Mouse (Mus musculus) forebrain, embryonic 13.5 days (tissue): Measurements from ENCODE around the gene Tm4sf5. TPM values are rescaled to one million over a fixed set of nuclear protein-coding genes. Genes with fewer than 3 reads are reported as not detected.

Experiments
- ATAC-seq: fragments of 200-750 bp; cut with Nextera tagmentation; 2 replicates; pipeline ENCODE4 v1.8.0; 2017
- H3K27ac ChIP-seq: fragments of 300-500 bp; sonication (generic); 2 replicates; pipeline ENCODE4 v1.5.1; 2015; ENCODE audit warnings: inconsistent platforms, mild to moderate bottlenecking, moderate library complexity
- H3K27me3 ChIP-seq: fragments of 300-500 bp; sonication (generic); 2 replicates; pipeline ENCODE4 v1.6.1; 2015; ENCODE audit warnings: mild to moderate bottlenecking, inconsistent platforms
- H3K36me3 ChIP-seq: fragments of 300-500 bp; sonication (generic); 2 replicates; pipeline ENCODE4 v1.6.1; 2015; ENCODE audit warnings: mild to moderate bottlenecking, inconsistent platforms; ENCODE audit not compliant: poor library complexity, severe bottlenecking
- H3K4me1 ChIP-seq: fragments of 300-500 bp; sonication (generic); 2 replicates; pipeline ENCODE4 v1.6.1; 2015; ENCODE audit warnings: inconsistent platforms
- H3K4me2 ChIP-seq: fragments of 300-500 bp; sonication (generic); 2 replicates; pipeline ENCODE4 v1.6.1; 2015; ENCODE audit warnings: inconsistent platforms, mild to moderate bottlenecking, moderate library complexity
- H3K4me3 ChIP-seq: fragments of 300-500 bp; sonication (generic); 2 replicates; pipeline ENCODE4 v1.5.1; 2015; ENCODE audit warnings: mild to moderate bottlenecking, inconsistent platforms
- H3K9ac ChIP-seq: fragments of 300-500 bp; sonication (generic); 2 replicates; pipeline ENCODE4 v1.6.1; 2015; ENCODE audit warnings: mild to moderate bottlenecking, inconsistent platforms
- H3K9me3 ChIP-seq: fragments of 300-500 bp; sonication (generic); replicated peaks from 2 replicates; pipeline ENCODE4 v1.6.1; 2016; ENCODE audit warnings: inconsistent platforms
- WGBS: fragments of 180-500 bp; shearing (Covaris S2); methylation state at CpG from one replicate; pipeline ENCODE4 v1.1.7; 2015; 5-methylcytosine and 5-hydroxymethylcytosine counted together
- polyA plus RNA-seq: library from polyadenylated mRNA; unstranded; fragments of >200 nt; fragmentation: Nextera tagmentation; extraction: Ambion mirVana; gene quantifications from 2 replicates; pipeline ENCODE4 v1.2.1, GENCODE M21; 2015

Tm4sf5 gene
- polyA plus RNA-seq, 1 experiment from 2014 or later: 0.17 TPM

GRCm38 (mm10) chr11:70485498-70485897 lies 19.5 kb upstream of the Tm4sf5 start:
- no peak for ATAC-seq

GRCm38 (mm10) chr11:70487816-70488215 lies 17.2 kb upstream of the Tm4sf5 start:
- Histone ChIP-seq H3K9ac (no peak overlapping the region), H3K4me2 (no peak overlapping the region), H3K27ac (no peak overlapping the region), H3K27me3 (no peaks in the 10 kb centered on the region), H3K36me3 (no peaks in the 10 kb centered on the region), H3K4me1 (no peaks in the 10 kb centered on the region), H3K4me3 (no peak overlapping the region), H3K9me3 (no peaks in the 10 kb centered on the region)
- ATAC-seq: no peak
- WGBS: 59% methylated on average over 4 of the region's 4 CpGs

More at GRCm38 (mm10) chr11:70485498-70485897, 19.5 kb upstream of the Tm4sf5 start:
- Histone ChIP-seq H3K27me3 (no peaks in the 10 kb centered on the region), H3K36me3 (no peaks in the 10 kb centered on the region), H3K27ac (no peak overlapping the region), H3K4me1 (no peaks in the 10 kb centered on the region), H3K9ac (no peak overlapping the region), H3K4me3 (no peak overlapping the region), H3K4me2 (no peak overlapping the region), H3K9me3 (no peaks in the 10 kb centered on the region)
- 63% methylated on average over 2 of the region's 2 CpGs for WGBS

GRCm38 (mm10) chr11:70489138-70489537 lies 15.9 kb upstream of the Tm4sf5 start:
- Histone ChIP-seq H3K9me3 (no peaks in the 10 kb centered on the region), H3K27ac (no peak overlapping the region), H3K9ac (no peak overlapping the region), H3K4me1 (no peaks in the 10 kb centered on the region), H3K27me3 (no peaks in the 10 kb centered on the region), H3K36me3 (no peaks in the 10 kb centered on the region), H3K4me3 (no peak overlapping the region), H3K4me2 (no peak overlapping the region)
- no peak for ATAC-seq
- WGBS: 86% methylated on average over 3 of the region's 3 CpGs

DNA sequence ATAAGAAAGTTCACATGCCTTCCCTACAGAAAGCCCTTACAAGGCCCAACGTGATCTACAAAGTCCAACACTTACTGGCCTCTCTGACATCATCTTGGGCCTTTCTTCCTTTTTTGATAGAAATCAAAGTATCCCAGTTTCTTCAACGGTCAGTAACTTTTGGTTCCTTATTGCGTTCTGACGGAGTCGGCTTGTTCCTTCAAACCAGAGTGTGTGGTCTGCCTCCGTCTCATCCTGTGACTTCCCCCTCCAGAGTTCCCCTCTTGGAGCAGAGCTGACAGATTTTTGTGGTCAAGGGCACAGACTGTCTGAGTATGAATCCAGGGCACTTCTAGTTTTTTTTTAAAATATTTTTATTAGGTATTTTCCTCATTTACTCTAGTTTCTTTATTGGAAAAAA lies 15.4 kb upstream of the Tm4sf5 start:
- H3K36me3 ChIP-seq: no peaks in the 10 kb centered on the region
- no peak overlapping the region for H3K4me3 ChIP-seq
- H3K9ac ChIP-seq: no peak overlapping the region
- H3K4me2 ChIP-seq: no peak overlapping the region
- no peaks in the 10 kb centered on the region for H3K4me1 ChIP-seq
- H3K9me3 ChIP-seq: no peaks in the 10 kb centered on the region
- H3K27ac ChIP-seq: no peak overlapping the region
- 91% methylated on average over 6 of the region's 6 CpGs for WGBS
- no peak for ATAC-seq
- H3K27me3 ChIP-seq: no peaks in the 10 kb centered on the region

DNA sequence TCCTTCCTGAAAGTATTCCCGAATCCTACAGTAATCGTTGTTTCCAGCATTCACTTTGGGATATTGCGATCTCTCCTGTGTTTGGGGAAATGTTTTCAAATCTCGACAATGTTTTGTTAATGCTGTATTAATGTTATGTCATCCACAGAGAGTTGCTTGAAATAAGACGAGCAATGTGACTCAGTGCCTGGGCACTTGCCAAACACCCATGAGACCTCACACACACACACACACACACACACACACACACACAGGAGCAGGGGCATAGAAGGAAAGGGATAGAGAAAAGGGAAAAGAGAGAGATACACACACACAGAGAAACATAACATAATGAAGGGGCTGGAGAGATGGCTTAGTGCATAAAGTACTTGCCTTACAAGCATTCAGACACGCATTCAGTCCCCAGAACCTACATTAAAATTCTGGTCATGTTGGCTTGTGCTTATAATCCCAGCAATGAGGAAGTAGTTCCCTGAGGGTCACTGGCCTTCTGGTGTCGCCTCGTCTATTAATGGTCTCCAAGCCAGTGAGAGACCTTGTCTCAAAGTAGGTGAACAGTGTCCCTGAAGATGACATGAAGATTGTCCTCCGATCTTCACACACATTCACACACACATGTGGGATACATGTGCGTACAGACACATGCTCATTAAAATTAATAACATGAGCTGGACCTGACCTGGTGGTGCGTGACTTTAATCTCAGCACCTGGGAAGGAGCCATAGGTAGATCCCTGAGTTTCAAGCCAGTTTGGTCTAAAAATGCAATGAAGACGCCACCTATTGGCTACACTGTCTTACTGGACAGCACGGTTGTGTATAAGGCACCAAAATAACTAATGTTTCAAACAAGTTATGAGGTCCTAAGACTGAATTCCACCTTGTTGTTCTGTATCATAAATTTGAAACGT lies 5.2 kb upstream of the Tm4sf5 start:
- Histone ChIP-seq H3K9ac (no peak overlapping the region), H3K4me3 (no peak overlapping the region), H3K27me3 (no peaks in the 10 kb centered on the region), H3K9me3 (no peaks in the 10 kb centered on the region), H3K36me3 (no peaks in the 10 kb centered on the region), H3K4me1 (no peaks in the 10 kb centered on the region), H3K27ac (no peak overlapping the region), H3K4me2 (no peak overlapping the region)
- WGBS: 71% methylated on average over 14 of the region's 14 CpGs
- ATAC-seq: no peak

- Histone ChIP-seq H3K4me2 (no peak overlapping the region), H3K4me3 (no peak overlapping the region), H3K27ac (no peak overlapping the region), H3K9ac (no peak overlapping the region), H3K27me3 (no peaks in the 10 kb centered on the region), H3K4me1 (no peaks in the 10 kb centered on the region), H3K36me3 (no peaks in the 10 kb centered on the region), H3K9me3 (no peaks in the 10 kb centered on the region)
- no peak for ATAC-seq
- 91% methylated on average over 1 of the region's 1 CpGs for WGBS
These were observed 4.6 kb upstream of the Tm4sf5 start for GRCm38 (mm10) chr11:70500476-70500812.

- WGBS: 77% methylated on average over 3 of the region's 3 CpGs
- no peak for ATAC-seq
- H3K4me3 ChIP-seq: no peak overlapping the region
- H3K27ac ChIP-seq: no peak overlapping the region
- H3K4me2 ChIP-seq: no peak overlapping the region
- no peak overlapping the region for H3K9ac ChIP-seq
- no peaks in the 10 kb centered on the region for H3K9me3 ChIP-seq
- H3K4me1 ChIP-seq: no peaks in the 10 kb centered on the region
- H3K27me3 ChIP-seq: no peaks in the 10 kb centered on the region
- no peaks in the 10 kb centered on the region for H3K36me3 ChIP-seq
These were observed 3.0 kb upstream of the Tm4sf5 start for GRCm38 (mm10) chr11:70502018-70502417.

GRCm38 (mm10) chr11:70506385-70506784 lies 1.3 kb downstream of the Tm4sf5 start:
- Histone ChIP-seq H3K4me3 (no peak overlapping the region), H3K36me3 (no peaks in the 10 kb centered on the region), H3K4me2 (no peak overlapping the region), H3K4me1 (0 out of 2 replicates have a peak, but pooled peaks cover 5% of the 10 kb centered on the region), H3K9me3 (no peaks in the 10 kb centered on the region), H3K9ac (no peak overlapping the region), H3K27me3 (no peaks in the 10 kb centered on the region), H3K27ac (no peak overlapping the region)
- WGBS: 32% methylated on average over 4 of the region's 4 CpGs
- no peak for ATAC-seq

- no peak overlapping the region for H3K9ac ChIP-seq
- 0 out of 2 replicates have a peak, but pooled peaks cover 5% of the 10 kb centered on the region for H3K4me1 ChIP-seq
- no peak overlapping the region for H3K27ac ChIP-seq
- no peaks in the 10 kb centered on the region for H3K36me3 ChIP-seq
- no peak overlapping the region for H3K4me2 ChIP-seq
- H3K9me3 ChIP-seq: no peaks in the 10 kb centered on the region
- 70% methylated on average over 7 of the region's 7 CpGs for WGBS
- no peak overlapping the region for H3K4me3 ChIP-seq
- H3K27me3 ChIP-seq: no peaks in the 10 kb centered on the region
- ATAC-seq: no peak
These were observed 2.0 kb downstream of the Tm4sf5 start for GRCm38 (mm10) chr11:70506962-70507515.

DNA sequence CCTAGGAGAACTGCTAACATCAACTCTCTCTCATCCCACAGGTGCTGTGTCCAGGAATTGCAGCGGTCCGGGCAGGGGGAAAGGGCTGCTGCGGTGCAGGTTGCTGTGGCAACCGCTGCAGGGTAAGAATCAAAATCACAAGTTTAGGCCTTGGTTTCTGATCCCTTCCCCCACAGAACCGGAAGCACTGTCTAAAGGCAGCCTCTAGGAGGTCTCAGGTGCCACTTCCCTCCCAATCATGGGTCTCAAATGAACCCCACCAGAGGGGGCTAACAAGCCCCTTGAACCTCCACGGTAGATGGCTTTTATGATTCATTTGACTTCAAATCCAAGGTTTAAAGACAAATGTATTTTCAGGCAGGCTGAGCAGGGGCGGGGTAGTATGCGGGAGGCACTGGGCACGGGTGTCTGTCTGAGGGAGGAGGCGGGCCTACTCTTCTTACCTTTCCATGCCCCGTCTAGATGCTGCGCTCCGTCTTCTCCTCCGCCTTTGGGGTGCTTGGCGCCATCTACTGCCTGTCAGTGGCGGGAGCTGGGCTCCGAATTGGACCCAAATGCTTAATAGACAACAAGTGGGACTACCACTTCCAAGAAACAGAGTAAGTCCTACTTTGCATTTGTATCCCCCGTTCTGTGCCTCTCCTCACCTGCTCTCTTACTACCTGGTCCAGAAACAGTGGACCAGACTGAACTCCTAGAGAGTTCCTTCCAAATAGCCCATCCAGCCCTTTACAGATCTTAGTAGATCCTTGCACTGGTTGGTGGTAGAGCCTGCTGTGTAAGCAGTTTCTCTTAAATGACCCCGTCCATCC lies 4.9 kb downstream of the Tm4sf5 start:
- Histone ChIP-seq H3K27ac (no peak overlapping the region), H3K4me3 (no peak overlapping the region), H3K27me3 (no peaks in the 10 kb centered on the region), H3K4me1 (0 out of 2 replicates have a peak, but pooled peaks cover 5% of the 10 kb centered on the region), H3K4me2 (peak overlapping the region; percentile 42), H3K9me3 (no peaks in the 10 kb centered on the region), H3K9ac (no peak overlapping the region), H3K36me3 (no peaks in the 10 kb centered on the region)
- 0 out of 2 replicates have a peak, but pooled peaks have one; percentile 41 for ATAC-seq
- 10% methylated on average over 19 of the region's 19 CpGs for WGBS

DNA sequence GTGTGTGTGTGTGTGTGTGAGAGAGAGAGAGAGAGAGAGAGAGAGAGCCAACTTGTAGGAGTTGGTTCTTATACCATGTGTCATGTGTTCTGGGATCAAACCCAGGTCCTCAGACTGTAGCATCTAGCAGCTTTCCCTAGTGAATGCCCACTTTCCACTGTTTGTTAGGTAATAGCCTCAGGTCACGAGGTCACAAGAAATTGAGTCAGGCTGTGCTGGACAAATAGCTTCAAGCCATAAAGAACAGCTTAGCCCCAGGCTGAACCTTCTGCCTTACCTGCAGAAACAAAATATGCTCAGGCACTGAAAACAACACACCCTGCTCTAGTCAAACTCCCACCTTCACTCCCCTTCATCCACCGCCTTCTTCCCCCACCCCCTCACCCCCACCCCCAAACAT lies 6.2 kb downstream of the Tm4sf5 start:
- H3K4me3 ChIP-seq: no peak overlapping the region

GRCm38 (mm10) chr11:70511825-70512224 lies 6.8 kb downstream of the Tm4sf5 start:
- Histone ChIP-seq H3K27ac (no peak overlapping the region), H3K4me2 (no peak overlapping the region), H3K27me3 (no peaks in the 10 kb centered on the region), H3K4me3 (no peak overlapping the region), H3K9me3 (no peaks in the 10 kb centered on the region), H3K9ac (no peak overlapping the region), H3K4me1 (0 out of 2 replicates have a peak, but pooled peaks cover 5% of the 10 kb centered on the region), H3K36me3 (no peaks in the 10 kb centered on the region)
- ATAC-seq: no peak
- 87% methylated on average over 7 of the region's 7 CpGs for WGBS

More for the DNA sequence above, 6.2 kb downstream of the Tm4sf5 start:
- no peak overlapping the region for H3K4me2 ChIP-seq
- H3K27me3 ChIP-seq: no peaks in the 10 kb centered on the region
- no peaks in the 10 kb centered on the region for H3K36me3 ChIP-seq
- H3K27ac ChIP-seq: no peak overlapping the region
- no peaks in the 10 kb centered on the region for H3K9me3 ChIP-seq
- no peak for ATAC-seq
- H3K9ac ChIP-seq: no peak overlapping the region
- 0 out of 2 replicates have a peak, but pooled peaks cover 5% of the 10 kb centered on the region for H3K4me1 ChIP-seq
- 83% methylated on average over 2 of the region's 2 CpGs for WGBS
